Mouse (Mus musculus): ENCODE measurements around the gene Sln. TPM values are rescaled to one million over a fixed set of nuclear protein-coding genes. Genes with fewer than 3 reads are reported as not detected.

The Sln gene
- polyA plus RNA-seq (2012; rRNA removed) (not detected in 2 replicates), polyA plus RNA-seq (2014; fragmentation: Nextera tagmentation; extraction: Ambion mirVana) (0.10 TPM in 1 of 2 replicates, not detected in the other)

DNA sequence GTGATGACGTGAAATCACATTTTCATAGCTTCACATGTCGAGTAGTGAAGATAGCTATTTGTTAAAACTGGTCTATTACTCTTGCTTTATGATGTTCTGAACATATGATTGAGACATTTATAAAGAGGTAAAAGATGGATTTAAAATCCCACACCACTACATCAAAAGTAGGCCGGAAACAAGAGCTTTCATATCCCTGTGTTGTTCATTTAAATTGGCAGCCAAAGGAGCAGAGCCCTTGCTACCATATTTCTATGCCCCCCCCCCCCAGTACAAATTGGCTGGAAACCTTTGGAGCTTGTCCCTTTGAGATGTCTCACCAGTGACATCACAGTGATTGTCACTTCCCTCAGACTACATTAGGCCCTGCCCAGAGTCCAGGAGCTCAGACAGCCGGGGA, at the start of gene Sln:
Gene Sln (plus strand): TSS at position 301 of the 400 bp plus-strand sequence.
- H3K9me3 ChIP-seq (ENCODE audit: control insufficient read depth, low read length): no peaks in the 10 kb centered on the region
- no peak within 1 kb of the TSS for H3K4me3 ChIP-seq (ENCODE audit: insufficient read depth in 1 of 2, low read depth in 2 of 2, low read length in 2 of 2)
- 53% methylated on average over 4 of the region's 4 CpGs for WGBS (ENCODE audit: insufficient replicate concordance)
- H3K9ac ChIP-seq (replicated peaks): no peak within 1 kb of the TSS
- TF ChIP-seq CTCF (IDR thresholded peaks at IDR 0.05; ENCODE audit: low read depth): no peak
- no peak for TF ChIP-seq EP300 (IDR thresholded peaks at IDR 0.05; ENCODE audit: low read depth)
- no peaks in the 10 kb centered on the region for H3K36me3 ChIP-seq (replicated peaks; ENCODE audit: control insufficient read depth, insufficient read depth, low read depth)
- no peak within 1 kb of the TSS for H3K4me2 ChIP-seq (ENCODE audit: low read depth)
- no peaks in the 10 kb centered on the region for H3K4me1 ChIP-seq (replicated peaks; ENCODE audit: control insufficient read depth in 2 of 2, insufficient read depth in 2 of 2, low read length in 1 of 2)
- no peaks in the 10 kb centered on the region for H3K27me3 ChIP-seq (ENCODE audit: control insufficient read depth, insufficient read depth, low read length)
- DNase-seq (ENCODE audit: low read depth in 3 of 3, low spot score in 3 of 3): no peak
- no peak for ATAC-seq (ENCODE audit: insufficient read depth)
- no peak within 1 kb of the TSS for H3K27ac ChIP-seq

DNA sequence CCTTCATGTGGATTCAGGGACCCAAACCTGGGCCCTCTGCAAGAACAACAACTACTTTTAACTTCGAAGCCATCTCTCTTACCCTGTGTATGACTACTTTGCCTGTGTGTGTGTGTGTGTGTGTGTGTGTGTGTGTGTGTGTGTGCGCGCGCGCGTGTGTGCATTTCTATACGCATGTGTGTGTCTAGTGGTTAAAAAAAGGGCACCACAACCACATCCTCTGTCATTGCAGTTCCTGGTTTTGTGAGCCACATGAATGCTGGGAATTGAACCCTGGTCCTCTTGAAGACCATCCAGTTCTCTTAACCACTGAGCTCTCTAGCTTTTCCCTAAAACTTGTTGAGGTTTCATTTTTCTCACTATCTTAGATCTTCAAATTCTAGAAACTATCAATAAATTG, 47.0 kb upstream of the Sln start:
- Histone ChIP-seq H3K27ac (no peak overlapping the region), H3K4me2 (ENCODE audit: low read depth) (no peak overlapping the region), H3K36me3 (replicated peaks; ENCODE audit: control insufficient read depth, insufficient read depth, low read depth) (no peaks in the 10 kb centered on the region), H3K9me3 (ENCODE audit: control insufficient read depth, low read length) (no peaks in the 10 kb centered on the region), H3K4me3 (ENCODE audit: insufficient read depth in 1 of 2, low read depth in 2 of 2, low read length in 2 of 2) (no peak overlapping the region), H3K9ac (replicated peaks) (no peak overlapping the region), H3K4me1 (replicated peaks; ENCODE audit: control insufficient read depth in 2 of 2, insufficient read depth in 2 of 2, low read length in 1 of 2) (no peaks in the 10 kb centered on the region), H3K27me3 (ENCODE audit: control insufficient read depth, insufficient read depth, low read length) (no peaks in the 10 kb centered on the region)
- no peak for DNase-seq (ENCODE audit: low read depth in 3 of 3, low spot score in 3 of 3)
- no peak for TF ChIP-seq EP300 (IDR thresholded peaks at IDR 0.05; ENCODE audit: low read depth)
- no peak for TF ChIP-seq CTCF (IDR thresholded peaks at IDR 0.05; ENCODE audit: low read depth)
- ATAC-seq (ENCODE audit: insufficient read depth): no peak
- 80% methylated on average over 7 of the region's 7 CpGs for WGBS (ENCODE audit: insufficient replicate concordance)

- Histone ChIP-seq H3K27ac (no peak overlapping the region), H3K9me3 (ENCODE audit: control insufficient read depth, low read length) (no peaks in the 10 kb centered on the region), H3K27me3 (ENCODE audit: control insufficient read depth, insufficient read depth, low read length) (no peaks in the 10 kb centered on the region), H3K9ac (replicated peaks) (no peak overlapping the region), H3K4me1 (replicated peaks; ENCODE audit: control insufficient read depth in 2 of 2, insufficient read depth in 2 of 2, low read length in 1 of 2) (no peaks in the 10 kb centered on the region), H3K4me2 (ENCODE audit: low read depth) (no peak overlapping the region), H3K36me3 (replicated peaks; ENCODE audit: control insufficient read depth, insufficient read depth, low read depth) (no peaks in the 10 kb centered on the region), H3K4me3 (ENCODE audit: insufficient read depth in 1 of 2, low read depth in 2 of 2, low read length in 2 of 2) (no peak overlapping the region)
- no peak for ATAC-seq (ENCODE audit: insufficient read depth)
- no peak for TF ChIP-seq EP300 (IDR thresholded peaks at IDR 0.05; ENCODE audit: low read depth)
- no peak for TF ChIP-seq CTCF (IDR thresholded peaks at IDR 0.05; ENCODE audit: low read depth)
- WGBS (ENCODE audit: insufficient replicate concordance): 19% methylated on average over 7 of the region's 7 CpGs
- DNase-seq (ENCODE audit: low read depth in 3 of 3, low spot score in 3 of 3): no peak
These were observed 43.4 kb upstream of the Sln start for GRCm38 (mm10) chr9:53806496-53807086.

GRCm38 (mm10) chr9:53813418-53813817, 36.5 kb upstream of the Sln start:
- no peak for DNase-seq (ENCODE audit: low read depth in 3 of 3, low spot score in 3 of 3)
- Histone ChIP-seq H3K4me2 (ENCODE audit: low read depth) (no peak overlapping the region), H3K9ac (replicated peaks) (no peak overlapping the region), H3K4me1 (replicated peaks; ENCODE audit: control insufficient read depth in 2 of 2, insufficient read depth in 2 of 2, low read length in 1 of 2) (no peaks in the 10 kb centered on the region), H3K36me3 (replicated peaks; ENCODE audit: control insufficient read depth, insufficient read depth, low read depth) (no peaks in the 10 kb centered on the region), H3K27ac (no peak overlapping the region), H3K27me3 (ENCODE audit: control insufficient read depth, insufficient read depth, low read length) (no peaks in the 10 kb centered on the region), H3K9me3 (ENCODE audit: control insufficient read depth, low read length) (no peaks in the 10 kb centered on the region), H3K4me3 (ENCODE audit: insufficient read depth in 1 of 2, low read depth in 2 of 2, low read length in 2 of 2) (no peak overlapping the region)
- 82% methylated on average over 6 of the region's 6 CpGs for WGBS (ENCODE audit: insufficient replicate concordance)
- no peak for ATAC-seq (ENCODE audit: insufficient read depth)
- TF ChIP-seq CTCF (IDR thresholded peaks at IDR 0.05; ENCODE audit: low read depth): no peak

DNA sequence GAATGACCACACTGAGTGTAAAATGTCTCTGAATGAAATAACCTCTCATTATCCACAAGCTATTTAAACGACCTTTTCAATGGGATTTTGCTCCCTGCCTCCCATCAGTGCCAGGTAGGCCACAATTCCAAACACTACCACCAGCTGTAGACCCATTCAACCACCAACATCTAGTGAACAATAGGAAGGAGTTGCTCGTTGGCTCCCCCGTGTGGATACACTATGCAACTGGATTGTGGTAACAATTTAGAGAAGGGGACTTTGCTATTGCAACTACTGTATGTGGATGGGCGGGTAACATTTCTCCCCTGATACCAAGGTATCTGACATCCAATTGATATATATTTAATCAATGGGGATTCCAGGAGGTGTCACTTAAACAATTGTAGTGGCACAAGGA, 31.2 kb upstream of the Sln start:
- TF ChIP-seq EP300 (IDR thresholded peaks at IDR 0.05; ENCODE audit: low read depth) (no peak), CTCF (IDR thresholded peaks at IDR 0.05; ENCODE audit: low read depth) (peak; percentile 75)
- 11% methylated on average over 4 of the region's 4 CpGs for WGBS (ENCODE audit: insufficient replicate concordance)
- Histone ChIP-seq H3K36me3 (replicated peaks; ENCODE audit: control insufficient read depth, insufficient read depth, low read depth) (no peaks in the 10 kb centered on the region), H3K27me3 (ENCODE audit: control insufficient read depth, insufficient read depth, low read length) (no peaks in the 10 kb centered on the region), H3K4me1 (replicated peaks; ENCODE audit: control insufficient read depth in 2 of 2, insufficient read depth in 2 of 2, low read length in 1 of 2) (no peaks in the 10 kb centered on the region), H3K9me3 (ENCODE audit: control insufficient read depth, low read length) (no peaks in the 10 kb centered on the region), H3K4me3 (ENCODE audit: insufficient read depth in 1 of 2, low read depth in 2 of 2, low read length in 2 of 2) (no peak overlapping the region), H3K9ac (replicated peaks) (no peak overlapping the region), H3K27ac (no peak overlapping the region), H3K4me2 (ENCODE audit: low read depth) (no peak overlapping the region)
- no peak for ATAC-seq (ENCODE audit: insufficient read depth)
- no peak for DNase-seq (ENCODE audit: low read depth in 3 of 3, low spot score in 3 of 3)
